Comparison of ENCODE assay signal across 19 mouse cellular contexts in the genomic region with DNA sequence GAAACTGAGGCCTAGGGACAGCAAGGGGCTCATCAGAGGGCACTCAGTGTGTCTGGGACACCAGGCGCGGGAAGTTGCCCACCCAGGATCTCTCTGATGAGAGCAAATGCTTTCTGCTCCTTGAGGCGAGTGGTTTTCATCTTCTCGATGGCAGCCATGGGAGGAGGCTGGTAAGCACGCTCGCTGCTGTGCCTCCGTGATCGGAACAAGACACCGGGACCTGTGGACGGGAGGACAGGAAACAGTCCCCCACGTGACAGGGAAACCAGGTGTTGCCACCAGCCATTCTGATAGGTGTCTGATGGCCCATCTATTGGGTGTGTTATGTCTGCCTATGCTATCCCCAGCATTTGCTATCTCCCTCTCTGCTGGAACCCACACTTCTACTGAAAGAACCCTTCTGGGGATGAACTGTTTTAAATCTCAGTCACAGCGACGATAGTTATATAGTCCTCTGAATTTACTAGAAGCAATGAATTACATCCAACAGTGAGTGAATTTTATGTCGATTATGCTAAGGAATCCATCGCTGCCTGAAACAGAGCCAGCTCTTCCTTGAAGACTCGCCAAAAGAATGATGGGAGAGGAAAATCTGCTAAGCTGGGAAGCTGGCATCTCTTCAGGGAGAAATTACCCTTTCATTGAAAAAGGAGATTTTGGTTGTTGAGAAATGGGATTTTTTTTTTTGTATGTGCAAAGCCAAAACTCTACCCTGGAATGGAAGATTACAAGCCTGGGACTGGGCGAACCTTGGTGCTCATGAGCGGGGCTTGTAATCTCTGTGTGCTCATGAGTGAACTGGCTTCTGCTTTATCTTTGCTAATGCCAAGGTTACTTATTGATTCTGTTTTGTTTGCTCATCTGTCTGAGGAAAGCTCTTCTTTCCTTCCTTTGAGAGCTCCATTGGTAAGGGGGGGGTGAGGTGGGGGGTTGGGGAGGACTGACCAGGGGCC. TPM values are rescaled to one million over a fixed set of nuclear protein-coding genes. Genes with fewer than 3 reads are reported as not detected.
A peak's percentile ranks its signal among the peaks of the same experiment; 100 is the strongest.
DNase-seq lines count a peak whose midpoint lies in the region; ATAC-seq and TF ChIP-seq lines count a peak whose summit lies in the region.
"Had no signal": no experiment of that assay in that cellular context is flagged by ENCODE, and none has a peak within 500 bp of the region (broad histone marks: within the 10 kb centered on the region; RNA-seq: fewer than 3 reads in every experiment).

No protein-coding gene starts in this region.

- no peak overlapping the region for H3K27ac ChIP-seq in lung, embryonic 14.5 days (ENCODE audit: low read depth)
- H3K27ac ChIP-seq in lung, postnatal 0 days (ENCODE audit: low read length) = no peak overlapping the region
- H3K27ac ChIP-seq: embryonic facial prominence, embryonic 12.5 days; limb, embryonic 15.5 days; stomach, embryonic 15.5 days had no signal

- 65% methylated on average over 18 of the region's 18 CpGs for WGBS in lung, embryonic 14.5 days
- WGBS in lung, postnatal 0 days = 73% methylated on average over 18 of the region's 18 CpGs

- H3K9ac ChIP-seq in lung, embryonic 14.5 days = no peak overlapping the region
- H3K9ac ChIP-seq in lung, postnatal 0 days (replicated peaks; ENCODE audit: low read depth) = no peak overlapping the region
- H3K9ac ChIP-seq: embryonic facial prominence, embryonic 12.5 days; limb, embryonic 15.5 days; stomach, embryonic 15.5 days had no signal

- H3K4me1 ChIP-seq in lung, embryonic 14.5 days (ENCODE audit: insufficient read depth) = no peaks in the 10 kb centered on the region
- no peaks in the 10 kb centered on the region for H3K4me1 ChIP-seq in lung, postnatal 0 days (ENCODE audit: insufficient read depth, low read depth, low read length)
- H3K4me1 ChIP-seq: embryonic facial prominence, embryonic 12.5 days had no signal

- DNase-seq in adrenal gland, adult 2 months = peak; percentile 49
- no peak for DNase-seq in adrenal gland, adult 18-20 months (ENCODE audit: low spot score in 2 of 2)
- peak; percentile 66 for DNase-seq in lung, embryonic 14.5 days
- DNase-seq in lung, postnatal 0 days (ENCODE audit: low spot score) = no peak
- peak; percentile 25 for DNase-seq in layer of hippocampus, adult 9-10 months (ENCODE audit: low spot score)
- DNase-seq in right cerebral cortex, postnatal 4 days = peak; percentile 73
- DNase-seq in gastrocnemius, adult 18-20 months (ENCODE audit: low spot score) = no peak
- DNase-seq: adrenal gland, postnatal 10 days; cerebellum, adult 2 months; gastrocnemius, postnatal 10 days; kidney, postnatal 14 days; lung, postnatal 14 days; retina, postnatal 1 day had no signal

- H3K27me3 ChIP-seq in lung, embryonic 14.5 days (ENCODE audit: insufficient read depth, low read length) = no peaks in the 10 kb centered on the region
- H3K27me3 ChIP-seq in lung, postnatal 0 days (replicated peaks; ENCODE audit: insufficient read depth, low read length) = no peaks in the 10 kb centered on the region
- H3K27me3 ChIP-seq: limb, embryonic 15.5 days; stomach, embryonic 15.5 days had no signal

- no peak for TF ChIP-seq CTCF in lung, embryonic 14.5 days (IDR thresholded peaks at IDR 0.05; ENCODE audit: low read depth)
- no peak for TF ChIP-seq CTCF in lung, postnatal 0 days (IDR thresholded peaks at IDR 0.05)

- no peak for TF ChIP-seq EP300 in lung, postnatal 0 days (IDR thresholded peaks at IDR 0.05)

- H3K4me3 ChIP-seq in lung, embryonic 14.5 days (ENCODE audit: low read depth, low read length) = no peak overlapping the region
- no peak overlapping the region for H3K4me3 ChIP-seq in lung, postnatal 0 days (ENCODE audit: low read depth, low read length)
- H3K4me3 ChIP-seq: embryonic facial prominence, embryonic 12.5 days; limb, embryonic 15.5 days; myocyte; stomach, embryonic 15.5 days had no signal

- H3K4me2 ChIP-seq in lung, embryonic 14.5 days = no peak overlapping the region
- no peak overlapping the region for H3K4me2 ChIP-seq in lung, postnatal 0 days (replicated peaks; ENCODE audit: low read depth, low read length)
- H3K4me2 ChIP-seq: embryonic facial prominence, embryonic 12.5 days; limb, embryonic 15.5 days; stomach, embryonic 15.5 days had no signal

- no peaks in the 10 kb centered on the region for H3K9me3 ChIP-seq in lung, embryonic 14.5 days (ENCODE audit: low read depth, low read length)
- H3K9me3 ChIP-seq in lung, postnatal 0 days (ENCODE audit: low read length) = no peaks in the 10 kb centered on the region
- H3K9me3 ChIP-seq: embryonic facial prominence, embryonic 12.5 days; limb, embryonic 15.5 days; stomach, embryonic 15.5 days had no signal

- H3K36me3 ChIP-seq in lung, embryonic 14.5 days (ENCODE audit: insufficient read depth) = no peaks in the 10 kb centered on the region
- H3K36me3 ChIP-seq in lung, postnatal 0 days (ENCODE audit: insufficient read depth, low read length) = no peaks in the 10 kb centered on the region
- H3K36me3 ChIP-seq: embryonic facial prominence, embryonic 12.5 days; G1E; limb, embryonic 15.5 days; stomach, embryonic 15.5 days had no signal

- no peak for ATAC-seq in lung, embryonic 14.5 days (ENCODE audit: insufficient read depth)
- ATAC-seq in lung, postnatal 0 days = no peak
- ATAC-seq in granulocyte monocyte progenitor cell, adult 5-6 weeks (replicated peaks; ENCODE audit: poor library complexity, severe bottlenecking) = no peak

RNA-seq across cellular contexts. Expression of a gene that starts 26.3 kb away (rescaled TPM):
- 100 to 1,000 TPM; 113 to 195 TPM for total RNA-seq in adrenal gland, adult 2 months (2021)
- 45.9 and 60.4 TPM in 2 replicates for polyA plus RNA-seq in adrenal gland, adult 2 months (2012; rRNA removed)
- 100 to 1,000 TPM; 140 to 168 TPM for total RNA-seq in adrenal gland, adult 18-20 months (2021)
- polyA plus RNA-seq in lung, embryonic 14.5 days (2014; fragmentation: Nextera tagmentation; extraction: Ambion mirVana) = 142 and 143 TPM in 2 replicates
- 40.1 and 47.2 TPM in 2 replicates for polyA plus RNA-seq in lung, postnatal 0 days (2015; fragmentation: Nextera tagmentation; extraction: Ambion mirVana)
- 56.4 and 61.5 TPM in 2 replicates for total RNA-seq in granulocyte monocyte progenitor cell, adult 5-6 weeks (2014; fragmentation: Nextera tagmentation)
- 80.8 and 104 TPM in 2 replicates for total RNA-seq in granulocyte monocyte progenitor cell, adult 5-6 weeks (2017)
- total RNA-seq in gastrocnemius, adult 18-20 months (2021) = 10 to 100 TPM; 45.1 to 47.3 TPM

RNA-seq across cellular contexts. Expression of a gene that starts 40.8 kb away (rescaled TPM):
- 1 to 10 TPM; 1.6 to 2.8 TPM for total RNA-seq in adrenal gland, adult 2 months (2021)
- polyA plus RNA-seq in adrenal gland, adult 2 months (2012; rRNA removed) = 0.18 and 0.32 TPM in 2 replicates
- 1 to 10 TPM; 1.4 to 1.5 TPM for total RNA-seq in adrenal gland, adult 18-20 months (2021)
- 1.8 and 1.9 TPM in 2 replicates for polyA plus RNA-seq in lung, embryonic 14.5 days (2014; fragmentation: Nextera tagmentation; extraction: Ambion mirVana)
- polyA plus RNA-seq in lung, postnatal 0 days (2015; fragmentation: Nextera tagmentation; extraction: Ambion mirVana) = 2.6 TPM in 2 replicates
- not detected in 2 replicates for total RNA-seq in granulocyte monocyte progenitor cell, adult 5-6 weeks (2014; fragmentation: Nextera tagmentation)
- 0.82 TPM in 1 of 2 replicates, not detected in the other for total RNA-seq in granulocyte monocyte progenitor cell, adult 5-6 weeks (2017)
- under 1 TPM in 1 of 2 experiments, not detected in 1; 0.11 TPM for total RNA-seq in gastrocnemius, adult 18-20 months (2021)

Comparison
In these comparisons a context has a peak if more than half of its experiments do, and no peak if none do; other contexts are left out.
1. DNase-seq: peak in adrenal gland, adult 2 months (single experiment), lung, embryonic 14.5 days (single experiment), layer of hippocampus, adult 9-10 months (single experiment) and right cerebral cortex, postnatal 4 days (single experiment); none in adrenal gland, adult 18-20 months (0 of 2), lung, postnatal 0 days (single experiment) and gastrocnemius, adult 18-20 months (single experiment).